Mouse (Mus musculus): Measurements from ENCODE around the gene Tns2.

- TF ChIP-seq CTCF (IDR thresholded peaks at IDR 0.05; ENCODE audit: low read depth): peak; percentile 35
- no peak for TF ChIP-seq EP300 (IDR thresholded peaks at IDR 0.05; ENCODE audit: low read depth)
These were observed 5.8 kb downstream of the Tns2 start for GRCm38 (mm10) chr15:102105764-102106730.

All from liver, embryonic 14.5 days (tissue).